Mouse (Mus musculus): ENCODE measurements around the gene Ecm2.

GRCm38 (mm10) chr13:49507176-49507575, 2.6 kb downstream of the Ecm2 start:
- TF ChIP-seq CTCF (IDR thresholded peaks at IDR 0.05; ENCODE audit: low read depth) (no peak), EP300 (IDR thresholded peaks at IDR 0.05; ENCODE audit: low read depth) (no peak)

All from liver, postnatal 0 days (tissue).